Mouse (Mus musculus): ENCODE results near the gene Cers6. TPM values are rescaled to one million over a fixed set of nuclear protein-coding genes. Genes with fewer than 3 reads are reported as not detected.

Cers6 gene
- total and polyA plus RNA-seq, 2 experiments: 3.9 to 16.0 TPM

GRCm38 (mm10) chr2:68843330-68843729 is 17.9 kb upstream of the Cers6 start:
- no peak overlapping the region for H3K4me3 ChIP-seq (ENCODE audit: insufficient read depth, low read depth, low read length)
- no peaks in the 10 kb centered on the region for H3K79me2 ChIP-seq (ENCODE audit: control insufficient read depth, insufficient read depth, low read length)
- H3K36me3 ChIP-seq (ENCODE audit: control insufficient read depth, insufficient read depth, low read length): no peaks in the 10 kb centered on the region
- H3K4me1 ChIP-seq (ENCODE audit: control insufficient read depth, insufficient read depth, low read length): peaks cover 7% of the 10 kb centered on the region; the same call in 1 of the 2 replicates
- no peak for DNase-seq (ENCODE audit: extremely low read depth, low read depth, low spot score)
- TF ChIP-seq CTCF (IDR thresholded peaks at IDR 0.05; ENCODE audit: low read depth, low read length): no peak
- TF ChIP-seq POLR2A (IDR thresholded peaks at IDR 0.05; ENCODE audit: extremely low read depth, insufficient read depth, low read length): no peak
- H3K27me3 ChIP-seq (ENCODE audit: control insufficient read depth, insufficient read depth, low read length): no peaks in the 10 kb centered on the region
- H3K9ac ChIP-seq (ENCODE audit: low read depth, low read length): no peak overlapping the region
- H3K27ac ChIP-seq (replicated peaks; ENCODE audit: insufficient read depth, low read depth, low read length): no peak overlapping the region
- WGBS: 75% methylated on average over 5 of the region's 5 CpGs

- H3K27me3 ChIP-seq (ENCODE audit: control insufficient read depth, insufficient read depth, low read length): no peaks in the 10 kb centered on the region
- no peak overlapping the region for H3K27ac ChIP-seq (replicated peaks; ENCODE audit: insufficient read depth, low read depth, low read length)
- 0 out of 2 replicates have a peak overlapping the region, but pooled peaks have one; percentile 15 for H3K4me3 ChIP-seq (ENCODE audit: insufficient read depth, low read depth, low read length)
- peaks cover 7% of the 10 kb centered on the region; the same call in 1 of the 2 replicates for H3K4me1 ChIP-seq (ENCODE audit: control insufficient read depth, insufficient read depth, low read length)
- no peaks in the 10 kb centered on the region for H3K79me2 ChIP-seq (ENCODE audit: control insufficient read depth, insufficient read depth, low read length)
- WGBS: 34% methylated on average over 2 of the region's 2 CpGs
- peak; percentile 97 for DNase-seq (ENCODE audit: extremely low read depth, low read depth, low spot score)
- TF ChIP-seq CTCF (IDR thresholded peaks at IDR 0.05; ENCODE audit: low read depth, low read length): no peak
- no peak for TF ChIP-seq POLR2A (IDR thresholded peaks at IDR 0.05; ENCODE audit: extremely low read depth, insufficient read depth, low read length)
- no peak overlapping the region for H3K9ac ChIP-seq (ENCODE audit: low read depth, low read length)
- H3K36me3 ChIP-seq (ENCODE audit: control insufficient read depth, insufficient read depth, low read length): no peaks in the 10 kb centered on the region
Observed at GRCm38 (mm10) chr2:68844530-68844929, 16.7 kb upstream of the Cers6 start.

GRCm38 (mm10) chr2:68845002-68845740 is 16.1 kb upstream of the Cers6 start:
- Histone ChIP-seq H3K27me3 (ENCODE audit: control insufficient read depth, insufficient read depth, low read length) (no peaks in the 10 kb centered on the region), H3K4me1 (ENCODE audit: control insufficient read depth, insufficient read depth, low read length) (peaks cover 7% of the 10 kb centered on the region; the same call in 1 of the 2 replicates), H3K4me3 (ENCODE audit: insufficient read depth, low read depth, low read length) (peak overlapping the region; percentile 17), H3K79me2 (ENCODE audit: control insufficient read depth, insufficient read depth, low read length) (no peaks in the 10 kb centered on the region), H3K9ac (ENCODE audit: low read depth, low read length) (peak overlapping the region; percentile 53), H3K36me3 (ENCODE audit: control insufficient read depth, insufficient read depth, low read length) (no peaks in the 10 kb centered on the region), H3K27ac (replicated peaks; ENCODE audit: insufficient read depth, low read depth, low read length) (peak overlapping the region; percentile 93)
- no peak for TF ChIP-seq CTCF (IDR thresholded peaks at IDR 0.05; ENCODE audit: low read depth, low read length)
- TF ChIP-seq POLR2A (IDR thresholded peaks at IDR 0.05; ENCODE audit: extremely low read depth, insufficient read depth, low read length): no peak
- 27% methylated on average over 13 of the region's 13 CpGs for WGBS
- peak; percentile 100 for DNase-seq (ENCODE audit: extremely low read depth, low read depth, low spot score)

GRCm38 (mm10) chr2:68860391-68860790 is 850 bp upstream of the Cers6 start:
- Histone ChIP-seq H3K27me3 (ENCODE audit: control insufficient read depth, insufficient read depth, low read length) (no peaks in the 10 kb centered on the region), H3K9ac (ENCODE audit: low read depth, low read length) (no peak overlapping the region), H3K36me3 (ENCODE audit: control insufficient read depth, insufficient read depth, low read length) (no peaks in the 10 kb centered on the region), H3K27ac (replicated peaks; ENCODE audit: insufficient read depth, low read depth, low read length) (no peak overlapping the region), H3K4me1 (ENCODE audit: control insufficient read depth, insufficient read depth, low read length) (peaks cover 6% of the 10 kb centered on the region), H3K79me2 (ENCODE audit: control insufficient read depth, insufficient read depth, low read length) (peaks cover 7% of the 10 kb centered on the region; the same call in 1 of the 2 replicates), H3K4me3 (ENCODE audit: insufficient read depth, low read depth, low read length) (no peak overlapping the region)
- DNase-seq (ENCODE audit: extremely low read depth, low read depth, low spot score): peak; percentile 66
- 31% methylated on average over 2 of the region's 2 CpGs for WGBS
- TF ChIP-seq CTCF (IDR thresholded peaks at IDR 0.05; ENCODE audit: low read depth, low read length): no peak
- TF ChIP-seq POLR2A (IDR thresholded peaks at IDR 0.05; ENCODE audit: extremely low read depth, insufficient read depth, low read length): no peak

- no peak for TF ChIP-seq POLR2A (IDR thresholded peaks at IDR 0.05; ENCODE audit: extremely low read depth, insufficient read depth, low read length)
- no peak for TF ChIP-seq CTCF (IDR thresholded peaks at IDR 0.05; ENCODE audit: low read depth, low read length)
- Histone ChIP-seq H3K36me3 (ENCODE audit: control insufficient read depth, insufficient read depth, low read length) (no peaks in the 10 kb centered on the region), H3K27ac (replicated peaks; ENCODE audit: insufficient read depth, low read depth, low read length) (peak overlapping the region; percentile 38), H3K4me3 (ENCODE audit: insufficient read depth, low read depth, low read length) (peak overlapping the region; percentile 83), H3K4me1 (ENCODE audit: control insufficient read depth, insufficient read depth, low read length) (peaks cover 6% of the 10 kb centered on the region), H3K27me3 (ENCODE audit: control insufficient read depth, insufficient read depth, low read length) (no peaks in the 10 kb centered on the region), H3K9ac (ENCODE audit: low read depth, low read length) (peak overlapping the region; percentile 73), H3K79me2 (ENCODE audit: control insufficient read depth, insufficient read depth, low read length) (peaks cover 14% of the 10 kb centered on the region; the same call in 1 of the 2 replicates)
- WGBS: under 1% methylated on average over 64 of the region's 64 CpGs
- DNase-seq (ENCODE audit: extremely low read depth, low read depth, low spot score): peak; percentile 51
Observed at GRCm38 (mm10) chr2:68861721-68862463, 651 bp downstream of the Cers6 start.

Measured in liver, adult 2 months (tissue).